Mouse (Mus musculus) liver (tissue): Measurements from ENCODE around the gene Irf4.

Experiments used
- DNase-seq: peaks from one replicate; pipeline ENCODE4 v3.0.0-alpha.2; 2020; ENCODE audit warnings: mixed read lengths

The Irf4 gene

GRCm38 (mm10) chr13:30738310-30738840 is 10.7 kb upstream of the Irf4 start:
- DNase-seq, result no peak

- DNase-seq, result no peak
Measured at GRCm38 (mm10) chr13:30741172-30741571, 7.9 kb upstream of the Irf4 start.

GRCm38 (mm10) chr13:30742411-30742970 is 6.5 kb upstream of the Irf4 start:
- no peak for DNase-seq

GRCm38 (mm10) chr13:30745121-30745520 is 3.9 kb upstream of the Irf4 start:
- DNase-seq, result no peak

- DNase-seq, result no peak
Measured at GRCm38 (mm10) chr13:30747068-30747467, 2.0 kb upstream of the Irf4 start.

- DNase-seq, result no peak
Measured at GRCm38 (mm10) chr13:30747504-30747903, 1.5 kb upstream of the Irf4 start.

GRCm38 (mm10) chr13:30748321-30748720 is 705 bp upstream of the Irf4 start:
- DNase-seq, result no peak

GRCm38 (mm10) chr13:30749557-30750141 is 623 bp downstream of the Irf4 start:
- no peak for DNase-seq

- no peak for DNase-seq
Measured at GRCm38 (mm10) chr13:30750461-30751303, 1.7 kb downstream of the Irf4 start.

- DNase-seq, result no peak
Measured at GRCm38 (mm10) chr13:30751304-30751580, 2.2 kb downstream of the Irf4 start.

- DNase-seq, result no peak
Measured at GRCm38 (mm10) chr13:30752581-30753187, 3.7 kb downstream of the Irf4 start.

GRCm38 (mm10) chr13:30753441-30753840 is 4.4 kb downstream of the Irf4 start:
- no peak for DNase-seq

- no peak for DNase-seq
Measured at GRCm38 (mm10) chr13:30754066-30754465, 5.0 kb downstream of the Irf4 start.

- no peak for DNase-seq
Measured at GRCm38 (mm10) chr13:30754825-30755476, 5.9 kb downstream of the Irf4 start.

- DNase-seq, result no peak
Measured at GRCm38 (mm10) chr13:30755577-30755976, 6.6 kb downstream of the Irf4 start.

GRCm38 (mm10) chr13:30755998-30756639 is 7.1 kb downstream of the Irf4 start:
- no peak for DNase-seq

GRCm38 (mm10) chr13:30757264-30757900 is 8.4 kb downstream of the Irf4 start:
- DNase-seq, result no peak

GRCm38 (mm10) chr13:30758789-30759381 is 9.9 kb downstream of the Irf4 start:
- DNase-seq, result no peak

- DNase-seq, result no peak
Measured at GRCm38 (mm10) chr13:30760374-30761090, 11.5 kb downstream of the Irf4 start.

GRCm38 (mm10) chr13:30761151-30761631 is 12.2 kb downstream of the Irf4 start:
- no peak for DNase-seq

GRCm38 (mm10) chr13:30762224-30762623 is 13.2 kb downstream of the Irf4 start:
- no peak for DNase-seq
